Mouse (Mus musculus): ENCODE data around the gene Heatr4. TPM values are rescaled to one million over a fixed set of nuclear protein-coding genes. Genes with fewer than 3 reads are reported as not detected.
"Not testable (repeated sequence)": the region's sequence is repeated elsewhere in the genome, so short reads cannot be mapped to it uniquely, and the experiment has no call there.

The Heatr4 gene
- total RNA-seq (2021) = not detected
- long read RNA-seq, experiment 1 = 0 reads
- long read RNA-seq, experiment 2 = 0 reads

DNA sequence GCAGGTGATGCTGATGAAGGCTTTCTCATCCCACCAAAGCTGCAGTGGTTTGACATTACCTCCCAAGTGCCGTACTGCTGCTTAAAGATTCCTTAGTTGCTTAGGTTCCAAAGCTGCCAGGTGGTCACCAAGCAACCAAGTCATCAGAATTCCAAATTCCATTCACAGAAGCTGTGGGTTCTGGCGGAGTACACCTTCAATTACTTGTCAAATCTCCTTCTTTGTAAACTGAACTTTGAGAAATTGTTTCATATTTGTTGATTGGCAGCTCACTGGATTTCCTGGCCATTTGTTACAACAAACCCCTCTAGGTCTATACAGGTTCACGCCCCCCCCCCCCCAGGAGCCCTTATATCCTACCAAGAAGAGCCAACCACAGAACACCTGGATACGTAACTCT lies at the start of gene Heatr4:
Gene Heatr4 (minus strand): TSS at position 101 of the 400 bp plus-strand sequence.
- DNase-seq = no peak

DNA sequence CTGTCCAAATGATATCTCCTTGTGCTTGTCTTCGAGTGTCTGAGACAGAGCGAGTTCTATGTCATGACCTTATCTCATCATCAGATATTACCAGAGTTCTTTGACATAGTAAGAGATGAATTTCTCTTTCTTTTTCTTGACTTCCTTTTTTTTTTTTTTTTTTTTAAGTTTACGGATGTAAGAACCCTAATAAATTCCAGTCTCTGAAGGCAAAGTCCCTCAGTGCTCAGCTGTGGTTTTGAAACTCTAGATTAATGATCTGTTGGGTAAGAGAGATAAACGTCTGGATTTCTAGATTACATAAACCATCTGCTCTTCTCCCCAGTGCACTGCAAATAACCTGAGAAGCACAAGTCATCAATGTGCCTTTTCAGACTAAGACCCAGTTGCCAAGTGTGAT lies 49.5 kb upstream of the Heatr4 start:
- DNase-seq = no peak

DNA sequence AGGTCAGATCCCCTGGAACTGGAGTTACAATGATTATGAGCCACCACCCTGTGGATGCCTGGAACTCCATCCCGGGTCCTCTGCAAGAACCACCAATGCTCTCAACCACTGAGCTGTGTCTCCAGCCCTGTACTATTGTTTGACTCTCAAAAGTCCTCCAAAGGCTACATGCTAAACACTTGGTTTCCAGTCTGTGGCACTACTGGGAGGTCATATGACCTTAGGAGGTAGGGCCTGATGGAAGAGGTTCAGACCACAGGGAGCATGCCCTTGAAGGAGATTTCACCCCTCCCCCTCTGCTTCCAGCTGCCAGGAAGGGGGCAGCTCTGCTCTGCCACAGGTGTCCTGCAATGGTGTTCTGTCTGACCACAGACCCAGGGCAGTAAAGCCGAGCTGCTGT lies 48.6 kb upstream of the Heatr4 start:
- DNase-seq = not testable (repeated sequence)

DNA sequence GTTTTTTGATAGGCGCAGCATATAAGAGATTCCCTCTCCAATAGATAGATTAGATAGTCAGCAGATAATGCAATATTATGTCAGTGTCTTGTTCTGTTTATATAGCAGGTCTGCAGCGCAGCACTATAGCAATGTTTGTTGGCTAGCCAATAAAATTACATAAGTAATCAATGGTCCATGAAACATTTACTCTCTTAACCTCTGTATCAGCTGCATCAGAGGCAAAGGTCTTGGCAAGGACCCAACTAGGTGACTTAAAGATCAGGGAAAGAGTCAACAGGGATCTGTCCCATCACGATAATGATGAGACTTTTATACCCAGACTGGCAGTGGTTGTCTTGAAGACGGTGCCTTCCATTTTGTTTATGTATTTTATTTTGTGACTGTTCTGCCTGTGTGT lies 48.2 kb upstream of the Heatr4 start:
- no peak for DNase-seq

DNA sequence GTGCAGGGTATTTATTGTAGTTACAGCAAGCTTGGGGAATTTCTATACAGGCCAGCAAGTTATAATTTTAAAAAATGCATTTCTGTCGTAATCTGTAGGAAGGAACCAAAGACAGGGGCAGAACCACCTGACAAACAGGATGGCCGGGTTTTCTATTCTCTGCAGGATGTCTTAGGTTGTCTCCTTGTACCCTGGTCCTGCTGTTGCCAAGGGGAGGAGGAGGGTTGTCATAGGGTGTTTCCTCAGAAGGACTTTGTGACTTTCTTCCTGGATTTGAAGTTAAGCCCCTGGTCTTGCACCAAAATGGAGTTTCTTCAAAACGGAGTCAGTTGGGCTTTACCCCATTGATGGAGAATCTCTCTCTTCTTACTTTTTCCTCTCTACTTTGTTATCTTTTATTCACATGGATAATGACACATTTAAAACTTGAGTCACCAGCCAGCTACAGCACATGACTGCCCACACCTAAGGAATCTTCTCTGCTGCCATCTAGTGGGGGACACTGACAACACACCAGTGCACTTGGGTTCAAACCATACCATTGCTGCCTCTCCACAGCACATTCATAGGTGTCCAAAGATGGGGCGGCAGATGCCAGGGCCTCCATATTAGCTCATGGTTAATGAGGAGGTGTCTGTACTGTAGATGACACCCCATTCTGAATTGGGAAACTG lies 46.1 kb upstream of the Heatr4 start:
- peak; percentile 82 to 92 for DNase-seq

DNA sequence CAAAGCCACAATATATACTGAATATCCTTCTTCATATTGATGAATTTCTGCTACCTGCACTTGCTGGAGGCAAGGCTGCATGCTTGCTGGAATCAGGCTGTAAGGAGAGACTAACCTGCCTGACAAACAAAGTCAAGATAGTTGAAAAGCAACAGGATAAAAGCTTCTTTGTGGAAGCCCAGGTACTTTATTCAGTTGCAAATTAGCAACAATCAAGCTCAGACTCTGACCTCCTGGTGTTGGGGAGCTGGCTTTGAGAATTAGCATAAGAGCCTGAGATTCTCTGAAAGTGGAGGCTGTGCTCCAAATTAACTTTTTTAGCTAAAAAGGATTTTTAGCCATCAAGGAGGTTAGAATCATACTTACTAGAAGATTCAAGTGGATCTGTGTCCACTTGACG lies 44.4 kb upstream of the Heatr4 start:
- not testable (repeated sequence) for DNase-seq

DNA sequence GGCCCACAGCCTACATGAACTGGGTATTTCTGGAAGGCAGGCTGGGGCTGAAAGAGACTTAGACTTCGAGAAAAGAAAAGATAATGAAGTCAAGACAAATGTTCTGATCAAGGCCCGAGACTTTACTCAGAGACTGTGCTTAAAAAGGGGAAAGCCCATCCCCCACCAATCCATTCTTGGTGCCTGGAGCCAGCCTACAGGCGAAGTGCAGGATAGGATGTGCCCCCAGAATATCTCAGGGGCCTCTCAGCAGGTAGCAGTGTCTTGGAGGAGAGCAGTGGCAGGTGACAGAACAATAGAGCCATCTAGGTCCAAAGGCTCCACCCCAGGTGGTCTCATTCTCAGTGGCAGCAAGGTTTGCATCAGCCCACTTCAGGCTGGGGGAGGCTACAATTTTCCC lies 43.7 kb upstream of the Heatr4 start:
- not testable (repeated sequence) for DNase-seq

DNA sequence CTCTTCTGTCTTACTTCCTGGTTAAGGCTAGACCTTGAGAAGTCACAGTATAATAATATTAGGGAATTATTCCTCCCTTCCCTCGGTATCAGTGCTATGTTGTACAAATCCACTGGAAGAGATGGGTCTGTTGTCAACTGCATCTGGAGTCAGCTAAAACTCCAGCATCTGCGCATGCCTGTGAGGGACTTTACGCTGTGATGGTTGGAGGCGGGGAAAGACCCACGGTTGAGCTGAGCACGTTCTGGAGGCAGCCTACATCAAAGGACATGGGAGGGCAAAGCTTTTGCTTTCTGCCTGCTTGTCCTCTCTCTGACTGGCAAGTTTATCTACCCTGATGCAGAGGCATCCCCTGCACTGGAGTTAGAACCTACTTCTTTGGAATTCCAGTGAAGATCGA lies 41.2 kb upstream of the Heatr4 start:
- DNase-seq = no peak

DNA sequence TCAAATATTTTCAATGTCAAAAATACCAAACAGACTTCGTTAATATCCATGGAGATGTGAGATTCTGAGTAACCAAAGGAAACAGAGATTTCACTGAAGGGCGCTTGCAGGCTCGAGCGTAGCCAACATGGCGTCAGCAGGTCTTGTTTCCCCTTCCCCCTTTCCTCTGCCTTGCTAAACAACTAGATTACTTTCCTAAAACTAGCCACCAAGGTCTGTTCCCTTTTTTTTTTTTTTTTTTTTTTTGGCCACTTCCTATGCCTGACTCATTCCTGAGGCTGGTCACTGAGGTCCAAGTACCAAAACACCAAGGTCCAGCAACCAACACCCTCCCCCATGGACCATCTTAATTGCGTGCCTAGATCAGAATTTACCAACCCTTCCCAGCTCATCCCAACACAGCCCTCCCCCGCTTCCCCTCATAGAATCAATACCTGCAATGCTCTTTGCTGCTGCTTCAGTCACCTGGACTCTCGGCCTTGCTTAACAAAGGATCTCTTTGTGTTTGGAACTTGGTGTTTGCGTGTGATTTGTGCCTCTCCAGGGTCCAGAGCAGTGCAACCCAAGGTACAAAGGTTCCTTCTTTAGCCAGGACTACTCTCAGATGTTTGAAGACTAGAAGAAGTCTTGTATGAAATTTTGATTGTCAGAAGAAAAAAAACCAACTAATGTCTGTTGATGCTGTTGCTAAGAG lies 38.5 kb upstream of the Heatr4 start:
- DNase-seq = no peak

DNA sequence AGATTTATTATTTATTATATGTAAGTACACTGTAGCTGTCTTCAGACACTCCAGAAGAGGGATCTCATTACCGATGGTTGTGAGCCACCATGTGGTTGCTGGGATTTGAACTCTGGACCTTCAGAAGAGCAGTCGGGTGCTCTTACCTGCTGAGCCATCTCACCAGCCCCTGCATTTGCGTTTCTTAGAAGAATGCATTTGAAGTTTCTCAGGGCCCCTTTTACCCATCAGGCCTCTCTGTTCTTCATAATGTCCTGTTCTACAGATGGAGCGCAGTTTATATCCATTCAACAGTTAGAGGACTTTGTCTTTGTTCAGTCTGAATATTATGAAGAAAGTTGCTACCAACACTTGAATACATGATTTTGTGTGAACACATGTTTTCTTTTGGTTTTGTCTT lies 37.6 kb upstream of the Heatr4 start:
- not testable (repeated sequence) for DNase-seq

DNA sequence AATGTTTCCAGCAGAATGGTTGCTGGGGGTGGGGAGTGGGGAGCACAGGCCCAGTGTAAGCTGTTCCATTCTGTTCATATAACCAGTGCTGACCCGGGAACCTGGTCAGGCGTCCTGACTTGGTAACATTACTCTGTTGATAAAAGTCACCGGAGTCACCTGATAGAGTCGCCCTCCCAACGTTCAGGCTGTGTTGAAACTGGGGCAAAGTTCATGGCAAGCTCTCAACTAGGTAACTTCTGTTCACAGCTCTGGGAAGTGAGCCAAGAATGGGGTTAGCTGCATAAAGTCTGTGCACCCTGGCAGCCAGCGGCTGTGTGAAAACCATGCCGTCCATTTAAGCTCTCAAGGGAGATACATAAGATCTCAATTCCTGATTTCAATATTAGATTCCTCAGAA lies 35.9 kb upstream of the Heatr4 start:
- DNase-seq = peak; percentile 86 to 89

DNA sequence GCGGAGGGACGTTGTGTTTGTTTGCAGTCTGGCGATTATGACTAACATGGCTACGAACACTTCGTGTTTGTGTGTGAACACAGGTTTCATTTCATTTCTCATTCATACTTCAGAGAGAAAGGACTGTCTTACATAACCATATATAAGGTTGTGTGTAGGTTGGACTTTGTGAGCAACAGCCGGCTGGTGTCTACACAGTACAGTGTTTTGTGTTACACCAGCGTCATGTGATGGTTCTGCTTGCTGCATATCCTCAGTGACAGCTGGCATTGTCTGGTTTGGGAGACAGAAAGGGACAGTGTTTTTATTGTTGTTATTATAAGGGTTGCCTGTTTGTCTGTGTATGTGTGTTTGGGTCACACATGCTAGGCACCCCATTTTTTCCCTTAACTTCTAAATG lies 29.0 kb upstream of the Heatr4 start:
- no peak for DNase-seq

DNA sequence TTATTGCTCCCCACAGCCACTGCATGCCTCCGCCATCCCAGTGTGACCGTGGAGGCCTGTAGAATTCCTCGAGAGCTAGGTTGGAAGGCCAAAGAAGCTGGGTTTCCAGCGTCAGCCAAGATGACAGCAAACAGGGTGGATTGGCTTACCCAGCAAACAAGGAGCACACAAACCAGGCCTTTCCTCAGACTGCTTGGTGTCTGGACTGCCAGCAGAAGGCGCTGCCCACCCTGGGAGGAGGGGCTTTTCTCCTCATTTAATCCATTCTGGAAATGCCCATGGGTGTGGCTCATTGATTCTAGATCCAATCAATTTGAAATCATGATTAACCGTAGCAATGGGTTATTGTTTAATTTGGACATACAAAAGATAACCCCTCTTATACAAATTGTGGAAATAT lies 28.5 kb upstream of the Heatr4 start:
- no peak for DNase-seq

DNA sequence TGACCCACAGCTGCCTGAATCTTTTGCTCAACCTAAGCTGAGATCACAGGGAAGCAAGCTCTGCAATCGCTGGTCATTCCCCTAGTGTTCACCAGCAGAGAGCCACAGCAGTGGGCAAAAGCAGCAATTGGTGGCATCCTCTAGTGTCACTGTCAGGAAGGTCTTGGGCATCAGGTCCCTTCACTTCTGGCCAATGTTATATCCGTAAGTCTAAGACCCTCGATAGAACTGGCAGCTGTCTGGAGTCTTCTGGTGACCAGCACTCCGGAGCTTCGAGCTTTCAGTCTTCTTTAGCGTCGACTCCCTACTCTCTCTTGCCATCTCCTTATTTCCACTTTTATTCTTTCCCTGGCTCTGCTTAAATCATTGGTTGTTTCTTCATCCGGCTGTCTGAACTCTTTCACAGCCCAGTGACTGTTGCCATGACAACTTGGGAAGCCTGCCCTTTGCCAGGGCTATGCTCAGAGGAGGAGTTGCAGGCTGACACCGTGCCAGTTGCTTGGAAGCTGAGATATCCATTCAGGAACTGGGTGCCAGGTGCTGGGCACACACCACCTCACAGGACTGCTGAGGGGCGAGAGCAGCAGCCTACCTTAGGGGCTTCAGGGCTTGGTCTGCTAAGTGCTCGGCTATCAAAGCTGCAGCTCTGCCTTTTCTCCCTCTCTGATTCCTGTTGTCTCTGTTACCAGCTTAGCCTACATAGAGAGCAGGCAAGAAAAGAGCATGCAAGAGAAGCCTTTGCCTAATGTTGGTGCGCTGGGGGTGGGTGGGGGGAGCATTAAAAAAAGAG lies 26.8 kb upstream of the Heatr4 start:
- DNase-seq = peak; percentile 71 to 77

DNA sequence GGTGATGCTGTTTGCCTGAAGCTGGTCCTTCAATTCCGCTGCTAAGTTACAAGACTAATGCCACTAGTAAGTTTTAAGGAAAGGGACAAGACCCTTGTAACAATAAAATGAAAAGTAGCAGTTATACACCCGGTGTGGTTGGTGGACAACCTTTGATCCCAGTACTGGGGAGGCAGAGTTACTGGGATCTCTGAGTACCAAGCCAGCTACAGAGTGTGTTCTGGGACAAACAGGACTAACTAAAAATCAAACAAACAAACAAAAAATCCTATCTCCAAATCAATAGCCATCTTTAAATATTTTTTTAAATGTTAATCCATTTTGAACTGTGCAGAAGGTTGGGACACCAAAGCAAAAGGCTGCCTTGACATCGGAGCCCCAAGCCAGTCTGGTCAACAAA lies 25.5 kb upstream of the Heatr4 start:
- no peak for DNase-seq

DNA sequence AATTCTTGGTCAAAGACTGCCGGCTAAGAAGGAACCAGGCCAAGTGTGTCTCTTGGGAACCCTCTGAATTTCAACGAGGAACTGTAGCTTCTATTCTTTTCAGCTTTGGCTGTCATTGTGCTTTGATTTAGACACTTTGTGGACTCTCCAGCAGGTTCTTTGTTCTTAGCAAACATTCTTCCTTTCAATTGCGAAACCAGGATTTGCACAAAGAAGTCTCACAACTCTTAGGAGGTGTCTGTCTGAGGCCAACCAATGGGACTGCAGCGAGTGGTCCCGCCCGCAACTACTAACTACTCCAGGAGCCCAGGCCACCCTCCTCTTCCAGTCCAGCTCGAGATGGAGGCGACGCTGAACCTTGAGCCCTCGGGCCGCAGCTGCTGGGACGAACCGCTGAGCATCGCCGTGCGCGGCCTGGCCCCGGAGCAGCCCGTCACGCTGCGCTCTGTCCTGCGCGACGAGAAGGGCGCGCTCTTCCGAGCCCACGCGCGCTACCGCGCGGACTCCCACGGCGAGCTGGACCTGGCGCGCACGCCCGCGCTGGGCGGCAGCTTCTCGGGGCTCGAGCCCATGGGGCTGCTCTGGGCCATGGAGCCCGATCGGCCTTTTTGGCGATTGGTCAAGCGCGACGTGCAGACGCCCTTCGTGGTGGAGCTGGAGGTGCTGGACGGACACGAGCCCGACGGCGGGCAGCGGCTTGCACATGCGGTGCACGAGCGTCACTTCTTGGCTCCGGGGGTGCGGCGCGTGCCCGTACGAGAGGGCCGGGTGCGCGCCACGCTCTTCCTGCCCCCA lies 24.7 kb upstream of the Heatr4 start, which contains the start of gene Acot1:
Gene Acot1 (plus strand): TSS at position 320 of the 795 bp plus-strand sequence.
- DNase-seq = peak; percentile 83 to 87

DNA sequence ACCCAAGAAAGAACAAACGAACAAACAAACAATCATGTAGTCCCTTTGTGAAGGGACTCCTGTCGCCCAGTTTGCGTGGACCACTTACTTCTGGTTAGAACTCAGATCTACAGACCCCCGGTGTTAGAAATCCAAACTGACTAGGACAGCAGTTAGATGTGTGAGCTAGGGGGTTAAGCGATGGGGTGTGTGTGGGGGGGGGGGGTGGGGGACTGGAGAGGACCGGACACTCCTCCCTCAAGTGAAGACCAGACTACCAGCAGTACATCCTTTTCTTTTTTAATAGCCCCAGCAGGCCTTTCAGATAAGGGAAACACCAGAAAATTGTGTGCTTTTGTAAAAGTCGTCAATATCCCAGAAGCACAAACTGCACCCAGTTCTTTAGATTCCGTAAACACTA lies 24.1 kb upstream of the Heatr4 start:
- DNase-seq = no peak

DNA sequence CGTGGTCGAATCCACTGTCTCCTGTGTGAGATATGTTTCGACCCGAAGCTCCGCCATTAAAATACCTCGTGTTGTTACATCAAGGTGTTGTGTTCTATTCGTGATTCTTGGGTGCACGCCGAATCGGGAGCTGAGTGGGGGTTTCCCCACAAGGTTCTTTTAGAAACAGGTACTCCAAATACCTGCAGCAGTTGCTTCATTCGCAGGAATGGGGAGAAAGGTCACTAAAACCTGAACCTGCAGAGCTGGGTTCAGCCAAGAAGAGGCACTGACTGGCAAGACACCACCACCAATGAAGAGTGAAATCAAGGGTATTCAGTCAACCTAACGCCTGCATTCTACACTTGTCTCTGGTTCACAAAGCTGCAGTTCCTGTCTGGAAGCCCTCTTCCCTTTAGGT lies 23.6 kb upstream of the Heatr4 start:
- no peak for DNase-seq

DNA sequence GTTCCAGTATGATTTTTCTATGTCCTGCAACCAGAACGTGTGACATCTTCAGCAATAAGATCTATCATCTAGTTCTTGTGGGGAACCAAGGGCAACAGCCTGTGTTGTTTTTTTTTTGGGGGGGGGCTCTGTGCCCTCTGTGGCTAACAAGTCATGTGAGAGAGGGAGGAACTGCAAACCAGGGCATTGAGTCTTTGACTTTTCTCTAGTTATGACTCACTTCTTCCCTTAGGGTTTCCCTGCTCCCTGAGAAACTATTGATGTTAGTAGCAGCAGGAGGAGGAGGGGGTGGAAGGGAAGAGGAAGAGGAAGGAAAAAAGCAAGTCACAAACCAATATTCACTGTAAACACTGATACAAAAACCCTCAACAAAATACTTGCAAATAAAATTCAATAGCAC lies 19.2 kb upstream of the Heatr4 start:
- no peak for DNase-seq

DNA sequence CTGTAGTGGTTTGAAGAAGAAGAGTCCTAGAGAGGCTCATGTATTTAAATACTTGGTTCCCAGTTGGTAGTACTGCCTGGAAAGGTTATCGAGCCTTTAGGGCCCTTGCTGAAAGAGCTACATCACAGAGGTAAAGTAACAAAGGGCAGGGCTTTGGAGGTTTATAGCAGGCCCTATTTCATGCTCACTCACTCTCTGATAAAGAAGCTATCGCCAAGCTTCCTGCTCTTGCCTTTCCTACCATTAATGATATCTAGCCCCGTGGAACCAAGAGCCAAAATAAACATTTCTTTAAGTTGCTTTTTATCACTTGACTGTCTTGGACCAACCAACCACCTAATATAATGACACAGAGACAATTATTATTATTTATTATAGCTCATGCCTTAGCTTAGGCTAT lies 15.8 kb upstream of the Heatr4 start:
- no peak for DNase-seq

DNA sequence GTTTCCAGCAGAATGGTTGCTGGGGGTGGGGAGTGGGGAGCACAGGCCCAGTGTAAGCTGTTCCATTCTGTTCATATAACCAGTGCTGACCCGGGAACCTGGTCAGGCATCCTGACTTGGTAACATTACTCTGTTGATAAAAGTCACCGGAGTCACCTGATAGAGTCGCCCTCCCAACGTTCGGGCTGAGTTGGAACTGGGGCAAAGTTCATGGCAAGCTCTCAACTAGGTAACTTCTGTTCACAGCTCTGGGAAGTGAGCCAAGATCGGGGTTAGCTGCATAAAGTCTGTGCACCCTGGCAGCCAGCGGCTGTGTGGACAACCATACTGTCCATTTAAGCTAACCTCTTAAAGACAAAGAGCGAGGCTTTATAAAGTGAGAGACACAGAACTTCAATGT lies 14.6 kb upstream of the Heatr4 start:
- DNase-seq = peak; percentile 85 to 86

Measured in heart, adult 18-20 months (tissue).